Mouse (Mus musculus) lung, postnatal 25 days (tissue): Measurements from ENCODE around the gene Rgcc.

Experiments used
- DNase-seq: peaks from one replicate; pipeline ENCODE4 v3.0.0; 2022; ENCODE audit warnings: low spot score

Rgcc gene

DNA sequence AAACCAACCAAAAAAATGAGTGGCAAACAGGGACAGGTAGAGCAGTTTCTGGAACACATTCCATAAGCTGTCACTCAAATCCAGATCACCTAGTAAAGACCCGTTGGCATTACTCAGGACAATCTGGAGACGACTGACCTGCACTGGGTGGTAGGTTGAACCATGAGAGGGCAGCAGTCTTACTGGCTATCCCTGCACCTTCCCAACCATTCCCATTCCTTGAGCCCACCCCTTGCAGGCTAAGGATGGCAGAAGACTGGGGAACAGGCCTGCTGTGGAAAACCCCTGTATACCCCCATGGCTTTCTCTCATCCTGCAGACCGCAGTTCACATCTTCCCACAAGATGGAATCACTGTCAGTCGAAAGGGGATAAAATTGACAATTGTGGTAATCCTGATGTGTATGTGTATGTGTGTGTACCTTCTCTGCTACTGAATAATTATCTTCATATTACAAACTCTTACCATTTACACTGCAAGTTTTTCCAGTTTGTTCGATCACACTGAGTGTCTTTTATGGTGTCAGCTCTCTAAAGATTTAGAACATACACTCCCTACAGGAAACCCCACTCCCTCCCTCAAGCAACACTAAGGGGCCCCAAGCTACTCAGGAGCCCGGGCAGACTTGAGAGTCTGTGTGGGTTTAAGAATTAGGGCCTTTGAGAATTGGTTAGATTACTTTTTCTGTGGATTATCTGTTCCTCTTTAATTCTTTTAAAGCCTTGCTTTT is 59.6 kb downstream of the Rgcc start:
- no peak for DNase-seq

DNA sequence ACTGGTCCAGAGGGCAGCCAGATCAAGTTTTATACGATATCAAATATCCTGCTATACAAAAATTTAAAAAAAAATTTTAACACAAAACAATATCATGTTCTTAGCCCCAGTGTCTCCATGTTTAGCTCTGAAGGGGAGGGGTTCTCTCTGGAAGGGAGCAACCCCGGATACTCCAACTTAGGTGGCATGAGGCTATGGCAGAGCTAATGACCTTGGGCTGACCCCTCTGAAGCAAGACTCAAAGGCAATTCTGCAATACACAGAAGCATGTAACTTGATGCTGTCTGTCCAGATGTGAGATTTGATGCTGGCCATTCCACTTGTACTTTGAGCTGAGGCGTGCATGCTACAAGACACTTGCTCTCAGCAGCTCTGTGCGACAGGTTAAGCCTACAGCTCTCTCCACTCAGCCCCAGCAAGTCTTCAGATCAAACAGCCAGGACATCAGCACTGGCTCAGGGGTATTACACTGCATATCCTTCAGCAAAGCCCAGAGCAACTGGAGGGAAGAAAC is 60.3 kb downstream of the Rgcc start:
- no peak for DNase-seq

DNA sequence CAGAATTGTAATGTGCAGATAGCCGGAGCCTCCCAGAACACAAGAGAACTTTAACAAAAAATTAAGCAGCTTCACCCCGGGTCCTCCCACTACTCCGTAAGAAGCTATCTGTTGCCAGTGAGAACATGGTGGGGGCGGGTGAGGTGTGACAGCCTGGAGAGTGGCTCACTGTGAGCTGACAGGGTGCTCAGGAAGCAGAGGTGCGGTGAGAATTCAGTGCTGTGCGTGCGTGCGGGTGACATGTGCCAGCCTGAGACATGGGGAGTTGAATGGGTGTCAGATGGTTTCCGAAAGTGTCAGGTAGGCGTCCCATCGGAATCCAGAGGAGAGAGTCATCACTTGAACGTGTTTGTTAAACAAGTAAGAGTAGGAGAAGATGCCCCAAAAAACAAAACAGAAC is 62.0 kb downstream of the Rgcc start:
- DNase-seq = no peak
